Mouse (Mus musculus): ENCODE measurements at regions not wholly inside any gene's neighbourhood (a gene's known extent, or its start where the extent isn't known, plus 50 kb on each side); places are given as distances from the start of the nearest gene placed in this dataset.

- DNase-seq = no peak
These were observed 480.5 kb downstream of the Gsdmc2 start for GRCm38 (mm10) chr15:63364473-63364872.

- DNase-seq = no peak
These were observed 484.6 kb downstream of the Gsdmc2 start for GRCm38 (mm10) chr15:63360402-63360801.

- no peak for DNase-seq
These were observed 503.2 kb downstream of the Gsdmc2 start for GRCm38 (mm10) chr15:63341730-63342129.

GRCm38 (mm10) chr15:63340322-63341060, 504.5 kb downstream of the Gsdmc2 start:
- DNase-seq = no peak

GRCm38 (mm10) chr15:63319666-63320065, 525.3 kb downstream of the Gsdmc2 start:
- DNase-seq = no peak

- DNase-seq = no peak
These were observed 534.6 kb downstream of the Gsdmc2 start for GRCm38 (mm10) chr15:63310426-63310825.

- no peak for DNase-seq
These were observed 545.7 kb downstream of the Gsdmc2 start for GRCm38 (mm10) chr15:63299311-63299710.

GRCm38 (mm10) chr15:63288534-63288933, 556.4 kb downstream of the Gsdmc2 start:
- DNase-seq = no peak

GRCm38 (mm10) chr15:63286026-63286425, 559.0 kb downstream of the Gsdmc2 start:
- no peak for DNase-seq

GRCm38 (mm10) chr15:63270381-63270780, 574.6 kb downstream of the Gsdmc2 start:
- DNase-seq = no peak

- DNase-seq = no peak
These were observed 579.1 kb downstream of the Gsdmc2 start for GRCm38 (mm10) chr15:63265845-63266244.

- no peak for DNase-seq
These were observed 589.2 kb downstream of the Gsdmc2 start for GRCm38 (mm10) chr15:63255736-63256135.

- DNase-seq = no peak
These were observed 592.1 kb downstream of the Gsdmc2 start for GRCm38 (mm10) chr15:63252781-63253340.

- DNase-seq = no peak
These were observed 606.4 kb downstream of the Gsdmc2 start for GRCm38 (mm10) chr15:63238601-63239000.

- no peak for DNase-seq
These were observed 626.5 kb downstream of the Gsdmc2 start for GRCm38 (mm10) chr15:63218393-63219060.

GRCm38 (mm10) chr15:63205150-63205549, 639.8 kb downstream of the Gsdmc2 start:
- no peak for DNase-seq

GRCm38 (mm10) chr15:63195031-63195430, 649.9 kb downstream of the Gsdmc2 start:
- DNase-seq = no peak

GRCm38 (mm10) chr15:63194492-63194797, 650.5 kb downstream of the Gsdmc2 start:
- DNase-seq = no peak

GRCm38 (mm10) chr15:63193617-63194491, 651.1 kb downstream of the Gsdmc2 start:
- no peak for DNase-seq

GRCm38 (mm10) chr15:63191731-63192130, 653.2 kb downstream of the Gsdmc2 start:
- DNase-seq = no peak

- DNase-seq = no peak
These were observed 654.9 kb downstream of the Gsdmc2 start for GRCm38 (mm10) chr15:63190086-63190485.

GRCm38 (mm10) chr15:63171003-63171402, 674.0 kb downstream of the Gsdmc2 start:
- DNase-seq = no peak

- no peak for DNase-seq
These were observed 674.8 kb downstream of the Gsdmc2 start for GRCm38 (mm10) chr15:63170171-63170570.

Measured in B cell, adult 2 months (primary cell).